Mouse (Mus musculus) heart, postnatal 4 days (tissue): ENCODE data around the gene Cped1. TPM values are rescaled to one million over a fixed set of nuclear protein-coding genes. Genes with fewer than 3 reads are reported as not detected.

ENCODE experiments used
- DNase-seq: peaks from one replicate; pipeline ENCODE4 v3.0.0; 2021
- total RNA-seq, 2 experiments: library from RNA; stranded (reverse); gene quantifications; 2 replicates each; pipeline ENCODE4 v1.2.3; 2021

The Cped1 gene
- total RNA-seq, result 1 to 10 TPM; 7.2 to 9.9 TPM

GRCm38 (mm10) chr6:21985732-21986540, at the start of gene Cped1:
Gene Cped1, plus strand, starts transcription at chr6:21985916.
- DNase-seq, result peak; percentile 69

- DNase-seq, result no peak
These were observed 47.6 kb upstream of the Cped1 start for GRCm38 (mm10) chr6:21937981-21938635.

- DNase-seq, result peak; percentile 98
These were observed 36.4 kb upstream of the Cped1 start, which contains the start of gene Ing3 for GRCm38 (mm10) chr6:21949226-21949731. Gene Ing3, plus strand, starts transcription at chr6:21949571.

DNA sequence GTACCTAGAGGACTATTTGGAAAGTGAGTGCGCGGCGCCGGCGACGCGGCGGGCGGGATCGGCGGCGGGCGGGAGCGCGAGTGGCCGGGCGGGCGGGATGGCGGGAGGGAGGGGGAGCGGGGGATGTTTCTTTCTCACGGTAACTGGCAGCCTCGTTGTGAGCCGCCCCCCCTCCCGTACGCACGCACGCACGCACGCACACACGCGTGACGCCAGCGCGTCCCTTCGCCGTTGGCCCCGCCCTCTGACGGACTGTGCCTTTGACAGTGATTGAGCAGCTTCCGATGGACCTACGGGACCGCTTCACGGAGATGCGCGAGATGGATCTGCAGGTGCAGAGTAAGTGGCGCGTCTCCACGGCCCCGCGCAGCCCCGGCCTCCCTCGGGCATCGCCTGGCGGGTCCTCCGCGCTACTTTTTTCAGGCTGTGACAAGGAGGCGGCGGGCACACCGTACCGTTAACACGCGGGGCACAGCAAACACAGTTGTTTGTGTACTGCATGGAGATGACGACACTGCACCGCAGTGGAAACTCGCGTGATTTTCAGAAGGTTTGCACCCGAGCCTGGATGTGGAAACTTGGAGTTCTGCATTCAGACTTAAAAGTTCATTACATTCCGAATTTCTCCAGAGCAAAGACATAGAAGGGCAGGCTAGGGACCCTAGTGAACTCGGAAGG, 35.8 kb upstream of the Cped1 start:
- peak; percentile 97 for DNase-seq

DNA sequence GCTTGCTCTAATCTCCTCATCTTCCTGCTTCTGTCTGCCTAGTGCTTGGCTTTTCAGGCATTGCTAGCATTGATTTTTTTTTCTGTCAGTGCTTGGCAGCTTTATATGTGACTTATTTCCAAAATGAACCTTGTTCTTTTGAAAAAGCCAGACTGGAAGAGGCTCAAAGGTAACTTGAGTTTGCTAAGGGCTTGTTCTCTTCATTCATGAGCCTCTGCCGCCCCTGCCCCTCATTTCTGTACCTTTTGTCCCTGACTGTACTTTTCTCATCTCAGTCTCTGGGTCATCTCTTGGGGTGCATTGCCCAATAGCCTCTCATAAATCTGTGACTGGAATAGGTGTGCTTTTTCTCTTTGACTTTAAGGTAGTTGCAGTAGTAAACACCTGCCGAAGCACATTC, 35.0 kb upstream of the Cped1 start:
- DNase-seq, result no peak

DNA sequence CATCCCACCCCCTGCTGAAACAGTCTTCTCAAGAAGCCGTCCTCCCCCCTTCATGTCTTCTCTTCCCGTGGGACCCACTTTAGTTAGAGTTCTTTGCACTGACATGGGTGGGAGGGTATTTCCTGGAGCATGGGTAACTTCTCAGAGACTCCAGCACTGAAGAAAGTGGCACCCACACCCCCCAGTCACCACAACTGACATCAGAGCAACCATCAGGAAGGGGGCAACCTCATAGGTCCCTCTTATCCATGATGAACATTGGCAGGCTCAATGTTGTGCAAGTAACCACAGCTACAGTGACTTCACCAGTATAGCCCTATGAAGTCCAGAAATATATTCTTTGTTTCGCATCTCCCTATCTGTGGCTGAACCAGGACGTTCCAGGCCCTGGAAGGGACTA, 30.2 kb upstream of the Cped1 start:
- no peak for DNase-seq

DNA sequence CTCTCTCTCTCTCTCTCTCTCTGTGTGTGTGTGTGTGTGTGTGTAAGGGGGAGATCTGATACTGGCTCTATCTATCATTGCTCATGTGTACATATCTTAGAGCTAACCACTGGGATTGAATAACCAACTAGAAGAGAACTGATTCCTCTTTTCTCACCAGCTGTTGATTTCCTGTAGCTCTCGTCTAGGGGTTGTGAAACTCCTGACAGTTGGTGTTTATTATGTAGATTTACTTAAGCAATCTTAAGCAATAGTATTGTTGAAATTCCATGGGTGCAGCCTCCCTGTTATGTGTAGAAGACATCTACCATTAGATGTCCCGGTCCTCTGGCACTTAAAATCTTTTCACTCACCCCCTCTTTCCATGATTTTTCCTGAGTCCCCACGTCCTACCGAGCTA, 26.8 kb upstream of the Cped1 start:
- DNase-seq, result no peak

- DNase-seq, result no peak
These were observed 25.8 kb upstream of the Cped1 start for GRCm38 (mm10) chr6:21959909-21960308.

- DNase-seq, result no peak
These were observed 8.2 kb upstream of the Cped1 start for GRCm38 (mm10) chr6:21977532-21977931.

DNA sequence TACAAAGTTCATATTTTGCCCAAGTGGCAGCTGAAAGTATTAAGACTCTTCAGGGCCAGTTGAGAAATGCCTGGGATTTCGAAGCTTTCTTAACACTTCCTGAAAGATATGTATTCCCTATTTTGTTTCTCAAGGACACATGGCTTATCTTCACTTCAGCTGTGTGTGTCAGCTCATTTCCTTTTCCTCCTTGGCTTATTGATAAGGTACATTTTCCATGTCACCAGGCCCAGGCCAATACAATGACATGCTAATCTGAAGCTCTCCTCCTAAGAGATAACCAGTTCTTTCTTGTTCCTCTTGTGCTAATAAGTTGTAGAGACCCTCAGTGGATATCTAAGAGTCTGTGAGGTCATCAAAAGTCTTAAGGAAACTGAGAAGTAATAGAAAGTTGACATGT, 4.6 kb upstream of the Cped1 start:
- DNase-seq, result no peak

DNA sequence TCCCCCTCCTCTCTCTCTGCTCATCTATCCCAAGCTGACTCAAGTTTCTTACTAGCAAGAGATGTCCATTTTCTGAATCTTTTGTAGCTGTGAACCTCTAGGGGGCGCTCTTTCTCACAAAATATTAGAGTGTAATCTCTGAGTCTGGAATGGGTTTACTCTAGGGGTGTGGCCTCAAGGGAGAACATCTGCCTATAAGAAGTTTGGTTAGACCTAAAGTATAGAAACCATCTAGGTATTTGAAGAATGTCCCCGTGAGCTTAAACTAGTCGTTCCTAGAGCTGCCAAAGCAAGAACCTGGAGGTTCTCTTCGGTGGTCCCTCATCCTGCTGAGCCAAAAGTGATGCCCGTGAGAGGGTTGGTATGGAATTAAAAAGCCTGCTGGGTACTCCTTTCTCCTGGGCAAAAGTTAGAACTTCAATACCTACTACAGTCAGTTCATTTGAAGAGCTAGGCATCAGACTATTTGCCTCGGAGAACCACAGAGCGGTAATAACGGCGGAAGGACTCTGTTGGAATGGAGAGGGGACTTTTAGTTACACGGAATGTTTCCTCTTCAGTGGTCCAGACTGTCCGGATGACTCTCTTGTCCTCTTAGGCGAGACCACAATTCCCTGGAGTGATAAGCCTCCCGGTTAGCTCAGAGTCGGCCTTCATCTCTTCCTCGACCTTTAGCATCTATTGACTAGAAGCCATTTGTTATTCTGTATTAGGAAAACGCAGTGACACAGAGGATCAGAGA, 555 bp upstream of the Cped1 start:
- peak; percentile 75 for DNase-seq

DNA sequence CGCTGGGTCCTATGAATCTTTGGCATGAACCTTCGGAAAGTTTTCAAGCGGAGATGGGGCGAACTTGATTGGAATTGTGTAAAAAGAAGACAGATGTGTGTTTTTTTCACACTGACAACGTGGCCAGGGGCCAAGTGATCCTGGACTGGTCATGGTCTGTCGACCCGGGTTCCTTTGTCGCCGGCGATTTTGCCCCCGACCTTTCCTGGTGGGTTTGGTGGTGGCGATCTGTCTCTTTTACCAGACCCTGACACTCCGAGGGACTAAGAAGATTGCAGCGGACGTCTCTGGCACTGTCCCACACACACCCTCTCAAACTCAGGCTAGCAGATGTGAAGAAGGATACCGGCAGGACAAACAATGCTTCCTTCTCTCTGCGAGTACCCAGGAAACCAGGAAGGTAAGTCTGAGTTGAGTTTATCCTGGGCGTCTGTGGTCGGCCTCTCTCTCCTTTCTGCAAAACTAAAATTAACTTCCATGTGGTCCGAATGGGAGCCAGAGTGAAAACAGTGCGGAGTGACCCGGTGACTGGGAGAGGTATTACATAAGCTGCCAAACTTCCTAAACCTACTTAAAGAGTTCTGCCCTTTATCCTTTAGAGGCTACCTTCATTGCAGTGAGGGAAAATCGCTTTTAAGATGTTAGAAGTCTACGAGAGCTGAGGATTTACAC, 1.1 kb downstream of the Cped1 start:
- peak; percentile 55 for DNase-seq

DNA sequence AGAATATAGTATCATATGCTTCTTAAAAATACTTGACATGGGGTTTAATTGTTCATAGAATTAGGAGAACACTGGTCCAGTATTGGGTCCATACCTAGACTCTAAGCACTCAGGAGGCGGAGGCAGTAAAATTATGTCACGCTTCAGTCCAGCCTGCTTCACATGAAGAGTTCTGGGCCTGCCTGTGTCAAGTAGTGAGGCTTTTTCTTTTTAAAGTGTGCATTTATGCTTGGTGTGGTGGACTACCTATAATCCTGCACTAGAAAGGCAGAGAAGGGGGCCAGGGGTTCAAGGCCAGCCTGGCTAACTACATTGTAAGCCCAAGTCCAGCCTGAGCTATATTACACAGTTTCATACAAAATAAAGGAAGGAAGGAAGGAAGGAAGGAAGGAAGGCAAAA, 1.8 kb downstream of the Cped1 start:
- DNase-seq, result no peak

GRCm38 (mm10) chr6:21988296-21988695, 2.6 kb downstream of the Cped1 start:
- no peak for DNase-seq

- no peak for DNase-seq
These were observed 3.4 kb downstream of the Cped1 start for GRCm38 (mm10) chr6:21989081-21989480.

- DNase-seq, result peak; percentile 25
These were observed 4.7 kb downstream of the Cped1 start for GRCm38 (mm10) chr6:21990181-21991135.

GRCm38 (mm10) chr6:21991151-21991550, 5.4 kb downstream of the Cped1 start:
- DNase-seq, result no peak

DNA sequence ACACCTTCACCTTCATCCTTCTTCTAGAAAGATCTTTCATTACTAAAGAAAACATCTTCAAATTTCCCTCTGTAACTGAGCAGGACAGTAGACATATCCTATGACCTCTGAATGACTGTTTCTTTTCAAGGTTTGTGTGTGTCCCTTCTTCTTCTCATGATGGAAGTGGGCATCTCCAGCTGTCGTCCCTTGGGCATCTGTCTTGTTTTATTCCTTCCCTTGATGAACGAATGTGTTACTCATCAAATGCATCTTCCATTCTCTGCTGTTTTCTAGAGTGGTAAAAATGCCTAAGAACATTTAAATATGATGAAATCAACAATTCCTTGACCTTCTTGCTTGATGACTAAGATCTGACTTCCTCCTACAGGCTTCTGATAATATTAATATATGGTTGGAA, 7.4 kb downstream of the Cped1 start:
- no peak for DNase-seq

DNA sequence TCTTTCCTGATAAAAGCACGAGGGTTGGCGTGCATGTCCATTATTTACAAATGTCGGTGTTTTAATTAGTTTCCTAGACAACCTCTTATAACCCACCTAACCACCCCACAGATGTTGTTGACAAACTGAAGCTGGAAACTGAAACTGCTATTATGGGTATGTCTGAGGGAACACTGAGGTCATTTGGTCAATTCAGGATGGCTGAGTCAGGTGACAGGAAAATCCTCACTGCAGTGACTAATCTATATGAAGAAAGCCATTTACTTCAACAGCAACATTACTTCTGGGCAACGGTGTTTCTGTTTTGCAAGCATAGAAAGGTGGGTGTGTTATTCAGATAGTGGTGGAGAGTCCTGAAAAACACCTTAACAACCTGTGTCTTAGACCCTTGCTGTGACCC, 12.4 kb downstream of the Cped1 start:
- no peak for DNase-seq

GRCm38 (mm10) chr6:21999025-21999424, 13.3 kb downstream of the Cped1 start:
- peak; percentile 17 for DNase-seq

GRCm38 (mm10) chr6:22000086-22000485, 14.4 kb downstream of the Cped1 start:
- DNase-seq, result no peak
